Mouse (Mus musculus): ENCODE data around the gene Gucy2c. TPM values are rescaled to one million over a fixed set of nuclear protein-coding genes. Genes with fewer than 3 reads are reported as not detected.

The Gucy2c gene
- polyA plus RNA-seq, 1 experiment from 2014 or later, result not detected

DNA sequence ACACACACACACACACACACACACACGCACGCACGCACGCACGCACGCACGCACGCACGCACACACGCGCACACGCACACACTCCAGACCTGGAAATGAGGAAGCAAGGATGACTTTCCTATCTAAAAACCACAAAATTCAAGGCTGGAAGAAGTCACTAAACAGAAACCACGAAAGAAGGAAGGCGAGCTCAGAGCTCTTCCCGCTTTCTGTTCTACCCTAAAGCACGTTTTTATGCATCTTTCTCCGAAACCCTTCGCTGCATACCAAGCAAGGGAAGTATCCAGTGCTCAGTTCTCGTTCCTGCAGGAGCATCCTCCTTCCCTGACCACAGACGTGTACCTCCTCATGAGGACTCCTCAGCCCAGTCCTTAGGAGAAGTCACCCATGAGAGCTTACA, 127.1 kb downstream of the Gucy2c start:
- no peaks in the 10 kb centered on the region for H3K9me3 ChIP-seq (ENCODE audit: control insufficient read depth, low read length)
- no peak overlapping the region for H3K27ac ChIP-seq (ENCODE audit: low read depth, low read length)
- no peaks in the 10 kb centered on the region for H3K36me3 ChIP-seq (ENCODE audit: control insufficient read depth, insufficient read depth, low read length)
- 0 out of 2 replicates have a peak, but pooled peaks cover 3% of the 10 kb centered on the region for H3K4me1 ChIP-seq (ENCODE audit: control insufficient read depth, insufficient read depth, low read length)
- no peak overlapping the region for H3K4me3 ChIP-seq (ENCODE audit: low read length)
- H3K9ac ChIP-seq (ENCODE audit: low read depth, low read length), result no peak overlapping the region
- H3K4me2 ChIP-seq (replicated peaks; ENCODE audit: low read depth, low read length), result no peak overlapping the region
- H3K27me3 ChIP-seq (ENCODE audit: control insufficient read depth, insufficient read depth, low read length), result no peaks in the 10 kb centered on the region
- 86% methylated on average over 20 of the region's 20 CpGs for whole genome bisulfite sequencing
- ATAC-seq (ENCODE audit: low FRiP score, low TSS enrichment), result no peak

DNA sequence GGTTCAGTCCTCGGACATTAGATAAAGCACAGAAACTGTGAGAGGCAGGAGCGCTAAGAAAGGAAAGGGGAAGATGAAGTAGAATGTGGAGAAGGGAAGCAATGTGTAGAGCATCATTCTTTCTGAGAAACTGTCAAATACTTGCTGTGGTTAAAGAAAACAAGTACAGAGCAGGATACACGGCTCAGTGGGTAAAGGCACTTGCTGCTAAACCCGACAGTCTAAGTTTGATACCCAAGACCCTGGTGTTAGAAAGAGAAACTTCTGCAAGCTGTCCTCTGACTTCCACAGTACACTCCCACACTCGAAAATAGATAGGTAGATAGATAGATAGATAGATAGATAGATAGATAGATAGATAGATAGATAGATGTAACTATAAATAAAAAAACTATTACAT, 128.2 kb downstream of the Gucy2c start:
- Histone ChIP-seq H3K4me1 (ENCODE audit: control insufficient read depth, insufficient read depth, low read length) (0 out of 2 replicates have a peak, but pooled peaks cover 3% of the 10 kb centered on the region), H3K27me3 (ENCODE audit: control insufficient read depth, insufficient read depth, low read length) (no peaks in the 10 kb centered on the region), H3K27ac (ENCODE audit: low read depth, low read length) (no peak overlapping the region), H3K4me2 (replicated peaks; ENCODE audit: low read depth, low read length) (no peak overlapping the region), H3K4me3 (ENCODE audit: low read length) (no peak overlapping the region), H3K9ac (ENCODE audit: low read depth, low read length) (no peak overlapping the region), H3K9me3 (ENCODE audit: control insufficient read depth, low read length) (no peaks in the 10 kb centered on the region), H3K36me3 (ENCODE audit: control insufficient read depth, insufficient read depth, low read length) (no peaks in the 10 kb centered on the region)
- WGBS, result 47% methylated on average over 5 of the region's 5 CpGs
- ATAC-seq (ENCODE audit: low FRiP score, low TSS enrichment), result no peak

GRCm38 (mm10) chr6:136650664-136651063, 130.9 kb downstream of the Gucy2c start:
- 0 out of 2 replicates have a peak, but pooled peaks cover 3% of the 10 kb centered on the region for H3K4me1 ChIP-seq (ENCODE audit: control insufficient read depth, insufficient read depth, low read length)
- ATAC-seq (ENCODE audit: low FRiP score, low TSS enrichment), result no peak
- 82% methylated on average over 8 of the region's 8 CpGs for WGBS
- no peak overlapping the region for H3K4me2 ChIP-seq (replicated peaks; ENCODE audit: low read depth, low read length)
- H3K9me3 ChIP-seq (ENCODE audit: control insufficient read depth, low read length), result no peaks in the 10 kb centered on the region
- no peaks in the 10 kb centered on the region for H3K36me3 ChIP-seq (ENCODE audit: control insufficient read depth, insufficient read depth, low read length)
- H3K4me3 ChIP-seq (ENCODE audit: low read length), result no peak overlapping the region
- no peak overlapping the region for H3K9ac ChIP-seq (ENCODE audit: low read depth, low read length)
- no peaks in the 10 kb centered on the region for H3K27me3 ChIP-seq (ENCODE audit: control insufficient read depth, insufficient read depth, low read length)
- H3K27ac ChIP-seq (ENCODE audit: low read depth, low read length), result no peak overlapping the region

DNA sequence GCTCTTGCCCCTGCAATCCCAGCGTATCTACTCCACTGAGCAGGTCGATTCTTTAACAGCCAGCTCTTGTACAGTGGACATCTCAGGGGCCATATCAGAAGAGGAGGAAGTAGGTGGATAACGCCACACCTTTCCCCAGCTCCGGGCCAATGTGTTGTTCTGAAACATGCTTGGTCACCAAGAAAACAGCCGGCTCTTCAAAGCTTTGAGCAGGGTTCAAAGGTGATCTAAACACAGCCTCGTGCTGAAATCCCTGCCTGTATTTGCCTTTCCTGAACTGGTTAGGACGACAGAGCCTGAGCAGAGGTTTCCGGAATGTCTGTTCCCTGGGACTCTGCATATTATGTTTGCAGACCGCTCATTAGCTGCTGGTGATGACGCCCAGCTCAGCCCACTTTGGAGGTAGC, 134.1 kb downstream of the Gucy2c start:
- Histone ChIP-seq H3K4me2 (replicated peaks; ENCODE audit: low read depth, low read length) (no peak overlapping the region), H3K9me3 (ENCODE audit: control insufficient read depth, low read length) (peaks cover 5% of the 10 kb centered on the region; the same call in 1 of the 2 replicates), H3K9ac (ENCODE audit: low read depth, low read length) (no peak overlapping the region), H3K27ac (ENCODE audit: low read depth, low read length) (no peak overlapping the region), H3K4me1 (ENCODE audit: control insufficient read depth, insufficient read depth, low read length) (no peaks in the 10 kb centered on the region), H3K27me3 (ENCODE audit: control insufficient read depth, insufficient read depth, low read length) (no peaks in the 10 kb centered on the region), H3K4me3 (ENCODE audit: low read length) (no peak overlapping the region), H3K36me3 (ENCODE audit: control insufficient read depth, insufficient read depth, low read length) (no peaks in the 10 kb centered on the region)
- 67% methylated on average over 10 of the region's 10 CpGs for WGBS
- no peak for ATAC-seq (ENCODE audit: low FRiP score, low TSS enrichment)

Small RNA genes lying within 50 kb of the gene (microRNA-seq; reads per million reads assigned to microRNA genes)
- gene Gm44364, result not detected

Other genes starting within 250 kb of the Gucy2c start
- 2.7 and 4.0 TPM in 2 replicates for gene Plbd1, start 119.8 kb downstream of the Gucy2c start, polyA plus RNA-seq (2014; fragmentation: Nextera tagmentation; extraction: Ambion mirVana)
- gene Hist4h4, start 22.6 kb upstream of the Gucy2c start, polyA plus RNA-seq (2014; fragmentation: Nextera tagmentation; extraction: Ambion mirVana), result 1.2 and 2.3 TPM in 2 replicates
- gene H2afj, start 26.5 kb upstream of the Gucy2c start, polyA plus RNA-seq (2014; fragmentation: Nextera tagmentation; extraction: Ambion mirVana), result 96.0 and 104 TPM in 2 replicates
- 1.7 and 1.9 TPM in 2 replicates for gene BC049715, start 45.9 kb upstream of the Gucy2c start, polyA plus RNA-seq (2014; fragmentation: Nextera tagmentation; extraction: Ambion mirVana)
- gene Wbp11, start 46.5 kb upstream of the Gucy2c start, polyA plus RNA-seq (2014; fragmentation: Nextera tagmentation; extraction: Ambion mirVana), result 91.5 and 136 TPM in 2 replicates
- 1.1 and 1.4 TPM in 2 replicates for gene Smco3, start 53.7 kb upstream of the Gucy2c start, polyA plus RNA-seq (2014; fragmentation: Nextera tagmentation; extraction: Ambion mirVana)
- 1.7 and 2.2 TPM in 2 replicates for gene Art4, start 76.0 kb upstream of the Gucy2c start, polyA plus RNA-seq (2014; fragmentation: Nextera tagmentation; extraction: Ambion mirVana)
- gene Mgp, start 94.1 kb upstream of the Gucy2c start, polyA plus RNA-seq (2014; fragmentation: Nextera tagmentation; extraction: Ambion mirVana), result 168 and 215 TPM in 2 replicates
- 0.22 and 0.31 TPM in 2 replicates for gene Erp27, start 140.4 kb upstream of the Gucy2c start, polyA plus RNA-seq (2014; fragmentation: Nextera tagmentation; extraction: Ambion mirVana)
- 0.11 and 0.81 TPM in 2 replicates for gene Pde6h, start 142.1 kb upstream of the Gucy2c start, polyA plus RNA-seq (2014; fragmentation: Nextera tagmentation; extraction: Ambion mirVana)
- gene Arhgdib, start 160.1 kb upstream of the Gucy2c start, polyA plus RNA-seq (2014; fragmentation: Nextera tagmentation; extraction: Ambion mirVana), result 60.4 and 65.6 TPM in 2 replicates